Mouse (Mus musculus) forebrain, postnatal 0 days (tissue): ENCODE measurements around the gene Krt33b. TPM values are rescaled to one million over a fixed set of nuclear protein-coding genes. Genes with fewer than 3 reads are reported as not detected.

Experiments
- ATAC-seq: fragments of 200-750 bp; cut with Nextera tagmentation; 2 replicates; pipeline ENCODE4 v1.8.0; 2017; ENCODE audit warnings: mild to moderate bottlenecking, moderate library complexity
- DNase-seq: peaks from one replicate; pipeline ENCODE4 v3.0.0-alpha.2; 2015
- H3K27ac ChIP-seq: fragments of 300-500 bp; sonication (generic); 2 replicates; pipeline ENCODE4 v1.5.1; 2014; ENCODE audit warnings: low read depth, mild to moderate bottlenecking, antibody characterized with exemption, low read length, moderate library complexity, mixed read lengths
- H3K27me3 ChIP-seq: fragments of 300-500 bp; sonication (generic); 2 replicates; pipeline ENCODE4 v1.6.1; 2014; ENCODE audit warnings: mild to moderate bottlenecking, low read length, mixed read lengths; ENCODE audit not compliant: insufficient read depth
- H3K36me3 ChIP-seq: fragments of 300-500 bp; sonication (generic); 2 replicates; pipeline ENCODE4 v1.6.1; 2014; ENCODE audit warnings: mild to moderate bottlenecking, moderate library complexity; ENCODE audit not compliant: insufficient read depth
- H3K4me1 ChIP-seq: fragments of 300-500 bp; sonication (generic); 2 replicates; pipeline ENCODE4 v1.6.1; 2014; ENCODE audit warnings: antibody characterized with exemption; ENCODE audit not compliant: insufficient read depth
- H3K4me2 ChIP-seq: fragments of 300-500 bp; sonication (generic); 2 replicates; pipeline ENCODE4 v1.6.1; 2014; ENCODE audit warnings: low read depth, mild to moderate bottlenecking, moderate library complexity
- H3K4me3 ChIP-seq: fragments of 300-500 bp; sonication (generic); 2 replicates; pipeline ENCODE4 v1.5.1; 2014; ENCODE audit warnings: low read depth, low read length, mixed read lengths
- H3K9ac ChIP-seq: fragments of 300-500 bp; sonication (generic); 2 replicates; pipeline ENCODE4 v1.6.1; 2014; ENCODE audit warnings: mild to moderate bottlenecking
- H3K9me3 ChIP-seq: fragments of 300-500 bp; sonication (generic); 2 replicates; pipeline ENCODE4 v1.6.1; 2016; ENCODE audit warnings: low read length
- CTCF ChIP-seq: sonication (generic); IDR thresholded peaks from 2 replicates; pipeline ENCODE4 v1.5.1; 2016; ENCODE audit warnings: antibody characterized with exemption, control low read depth, low read depth
- WGBS: fragments of 180-500 bp; shearing (Covaris S2); extraction: QIAGEN DNeasy Blood & Tissue Kit; methylation state at CpG from one replicate; pipeline ENCODE4 v1.1.7; 2014; 5-methylcytosine and 5-hydroxymethylcytosine counted together
- polyA plus RNA-seq: library from polyadenylated mRNA; unstranded; fragments of >200 nt; fragmentation: Nextera tagmentation; extraction: Ambion mirVana; gene quantifications from 2 replicates; pipeline ENCODE4 v1.2.1, GENCODE M21; 2015
- total RNA-seq: library from RNA; depleted of rRNA; stranded (reverse); fragments of >200 nt; gene quantifications from 2 replicates; pipeline ENCODE4 v1.2.3, GENCODE M21; 2014

The Krt33b gene
- total and polyA plus RNA-seq, 2 experiments from 2014 or later: not detected

DNA sequence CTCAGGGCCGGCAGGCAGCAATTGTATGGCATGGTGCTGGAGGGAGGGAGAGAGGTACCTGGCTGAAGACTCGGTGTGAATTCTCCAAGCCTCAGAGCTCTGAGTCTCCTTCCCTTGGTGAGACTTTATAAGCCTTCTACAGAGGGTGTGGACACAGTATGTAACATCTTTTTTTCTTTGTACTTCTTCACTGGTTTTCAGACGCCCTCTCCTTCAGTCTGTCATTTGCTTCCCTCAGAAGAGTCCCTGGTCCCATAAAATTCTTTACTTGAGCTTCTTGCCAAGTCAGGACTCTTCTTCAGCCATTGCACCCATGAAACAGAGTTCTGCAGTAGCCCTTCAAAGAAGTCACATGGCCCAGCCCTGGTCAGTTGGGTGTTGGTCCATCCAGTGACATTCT, 20.8 kb upstream of the Krt33b start, which contains the start of gene Krt31:
Gene Krt31, minus strand, starts transcription at position 101 of the 400 bp plus-strand sequence.
- Histone ChIP-seq H3K36me3 (no peaks in the 10 kb centered on the region), H3K9ac (no peak within 1 kb of the TSS), H3K4me3 (no peak within 1 kb of the TSS), H3K27me3 (no peaks in the 10 kb centered on the region), H3K9me3 (no peaks in the 10 kb centered on the region), H3K27ac (no peak within 1 kb of the TSS), H3K4me2 (no peak within 1 kb of the TSS), H3K4me1 (no peaks in the 10 kb centered on the region)
- WGBS: 85% methylated on average over 3 of the region's 3 CpGs
- no peak for ATAC-seq
- no peak for TF ChIP-seq CTCF
- DNase-seq: no peak

DNA sequence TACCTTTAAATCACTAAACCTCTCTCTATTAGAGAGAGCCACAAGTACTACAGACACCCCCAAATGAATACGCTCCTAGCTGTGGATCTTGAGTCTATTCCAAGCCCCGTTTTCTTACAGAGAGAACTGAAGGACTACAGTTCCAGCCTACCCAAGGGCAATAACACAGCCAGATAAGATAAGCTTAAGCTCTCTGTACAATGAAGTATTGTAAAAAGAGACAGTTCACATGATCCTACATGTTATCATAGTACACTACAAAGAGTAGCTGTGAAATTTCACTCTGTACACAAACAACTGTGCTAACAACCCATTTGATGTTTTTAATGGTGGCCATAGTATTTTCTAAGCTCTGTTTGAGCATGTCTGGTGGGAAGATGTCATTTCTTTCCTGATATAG, 17.5 kb upstream of the Krt33b start:
- no peak overlapping the region for H3K27ac ChIP-seq
- TF ChIP-seq CTCF: no peak
- ATAC-seq (no peak), DNase-seq (no peak)
- H3K4me1 ChIP-seq: no peaks in the 10 kb centered on the region
- no peak overlapping the region for H3K9ac ChIP-seq
- no peak overlapping the region for H3K4me2 ChIP-seq
- no peaks in the 10 kb centered on the region for H3K9me3 ChIP-seq
- H3K27me3 ChIP-seq: no peaks in the 10 kb centered on the region
- no peaks in the 10 kb centered on the region for H3K36me3 ChIP-seq
- no peak overlapping the region for H3K4me3 ChIP-seq
- WGBS: 84% methylated on average over 2 of the region's 2 CpGs

DNA sequence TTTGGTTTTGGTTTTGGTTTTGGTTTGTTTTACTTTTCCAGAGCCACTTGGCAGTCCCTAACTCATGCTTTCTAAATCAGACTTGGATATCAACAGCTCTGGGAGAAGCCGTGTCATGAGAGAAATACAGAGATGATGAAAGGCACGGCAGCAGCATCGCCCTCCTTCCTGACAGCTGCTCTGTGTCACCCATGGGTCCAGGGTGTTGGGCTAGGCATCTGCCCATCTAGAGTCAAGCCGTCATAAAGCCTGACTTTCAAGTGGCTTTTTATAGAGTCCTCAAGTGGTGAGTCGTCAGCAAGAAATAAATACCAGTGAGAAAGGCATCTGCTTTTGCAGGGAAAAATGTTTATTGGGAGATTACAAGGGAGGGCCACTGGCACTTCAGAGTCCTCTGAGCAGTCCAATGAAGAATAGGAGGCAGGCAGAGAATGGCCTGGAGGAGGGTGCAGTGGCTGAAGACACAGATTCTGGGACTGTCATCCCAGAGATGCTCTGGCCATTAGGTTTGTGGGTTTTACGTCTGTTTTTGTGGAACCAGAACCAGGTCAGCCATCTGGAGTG, 16.7 kb upstream of the Krt33b start:
- Histone ChIP-seq H3K27me3 (no peaks in the 10 kb centered on the region), H3K4me1 (no peaks in the 10 kb centered on the region), H3K27ac (no peak overlapping the region), H3K4me2 (no peak overlapping the region), H3K36me3 (no peaks in the 10 kb centered on the region), H3K4me3 (no peak overlapping the region), H3K9me3 (no peaks in the 10 kb centered on the region), H3K9ac (no peak overlapping the region)
- DNase-seq (no peak), ATAC-seq (no peak)
- WGBS: 89% methylated on average over 6 of the region's 6 CpGs
- TF ChIP-seq CTCF: no peak

DNA sequence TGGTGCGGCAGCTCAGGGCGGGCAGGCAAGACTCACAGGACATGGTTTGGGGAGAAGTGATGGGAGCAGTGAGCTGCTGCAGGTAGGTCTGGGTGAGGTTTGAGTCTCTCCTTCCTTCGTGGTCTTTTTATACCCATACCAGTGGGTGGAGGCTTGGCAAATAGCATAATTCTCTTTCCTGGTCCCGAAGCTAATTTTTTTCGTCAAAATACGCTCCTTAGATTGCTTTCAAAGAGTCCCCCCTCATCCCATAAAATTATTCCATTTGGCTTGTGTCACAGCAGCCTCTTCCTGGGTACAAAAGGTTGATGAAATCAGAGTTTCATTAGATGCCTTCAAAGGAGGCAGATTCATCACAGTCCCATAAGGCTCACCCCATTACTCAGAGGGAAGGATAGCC, 11.8 kb upstream of the Krt33b start, which contains the start of gene Krt34:
Gene Krt34, minus strand, starts transcription at position 101 of the 400 bp plus-strand sequence.
- Histone ChIP-seq H3K4me2 (no peak within 1 kb of the TSS), H3K27ac (no peak within 1 kb of the TSS), H3K27me3 (no peaks in the 10 kb centered on the region), H3K4me3 (no peak within 1 kb of the TSS), H3K4me1 (no peaks in the 10 kb centered on the region), H3K36me3 (no peaks in the 10 kb centered on the region), H3K9ac (no peak within 1 kb of the TSS), H3K9me3 (no peaks in the 10 kb centered on the region)
- DNase-seq: no peak
- 89% methylated on average over 6 of the region's 6 CpGs for WGBS
- no peak for ATAC-seq
- no peak for TF ChIP-seq CTCF

DNA sequence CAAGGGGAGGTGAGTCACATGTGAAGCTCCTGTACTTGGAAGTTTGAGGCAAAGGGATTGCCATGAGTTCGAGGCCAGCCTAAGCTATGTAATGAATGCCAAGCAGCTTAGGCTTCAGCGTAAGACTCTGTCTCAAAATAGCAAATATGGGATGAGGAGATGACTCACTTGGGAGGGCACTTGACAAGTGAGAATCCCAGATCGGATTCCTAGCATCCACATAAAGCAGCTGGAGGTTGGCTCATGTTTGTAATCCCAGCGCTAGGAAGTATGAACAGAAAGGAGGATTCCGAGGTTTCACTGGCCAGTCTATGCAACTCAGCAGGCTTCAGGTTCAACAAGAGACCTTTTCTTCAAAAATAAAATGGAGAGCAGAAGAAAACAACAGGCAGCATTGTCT, 8.2 kb downstream of the Krt33b start:
- WGBS: 83% methylated on average over 5 of the region's 5 CpGs
- no peak for DNase-seq
- no peak for TF ChIP-seq CTCF

DNA sequence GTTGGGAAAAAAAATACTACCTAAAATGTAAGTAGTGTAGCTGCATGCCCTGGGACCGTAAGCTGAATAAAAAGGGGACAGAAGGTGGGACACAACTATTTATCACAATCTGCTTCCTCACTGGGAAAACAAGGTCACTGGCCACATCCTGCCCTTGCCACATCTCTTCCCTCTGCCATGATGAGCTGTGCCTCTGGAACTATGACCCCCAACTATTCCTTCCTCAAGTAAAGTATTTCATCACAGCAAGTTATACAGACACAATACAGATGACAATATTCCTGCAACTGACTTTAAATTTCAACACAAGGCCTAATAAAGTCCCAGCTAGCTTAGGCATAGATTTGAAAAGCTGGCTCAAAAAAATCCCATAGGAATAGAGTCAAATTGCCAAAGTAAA, 10.2 kb downstream of the Krt33b start:
- Histone ChIP-seq H3K27ac (no peak overlapping the region), H3K36me3 (no peaks in the 10 kb centered on the region), H3K9me3 (no peaks in the 10 kb centered on the region), H3K9ac (no peak overlapping the region), H3K4me1 (no peaks in the 10 kb centered on the region), H3K4me3 (no peak overlapping the region), H3K4me2 (no peak overlapping the region), H3K27me3 (no peaks in the 10 kb centered on the region)
- 93% methylated on average over 1 of the region's 1 CpGs for WGBS
- DNase-seq: no peak
- ATAC-seq: no peak
- no peak for TF ChIP-seq CTCF

More for the DNA sequence above, 8.2 kb downstream of the Krt33b start:
- H3K36me3 ChIP-seq: no peaks in the 10 kb centered on the region
- no peak overlapping the region for H3K27ac ChIP-seq
- no peak overlapping the region for H3K9ac ChIP-seq
- no peak overlapping the region for H3K4me3 ChIP-seq
- no peaks in the 10 kb centered on the region for H3K27me3 ChIP-seq
- no peaks in the 10 kb centered on the region for H3K9me3 ChIP-seq
- no peak overlapping the region for H3K4me2 ChIP-seq
- ATAC-seq: no peak
- no peaks in the 10 kb centered on the region for H3K4me1 ChIP-seq

DNA sequence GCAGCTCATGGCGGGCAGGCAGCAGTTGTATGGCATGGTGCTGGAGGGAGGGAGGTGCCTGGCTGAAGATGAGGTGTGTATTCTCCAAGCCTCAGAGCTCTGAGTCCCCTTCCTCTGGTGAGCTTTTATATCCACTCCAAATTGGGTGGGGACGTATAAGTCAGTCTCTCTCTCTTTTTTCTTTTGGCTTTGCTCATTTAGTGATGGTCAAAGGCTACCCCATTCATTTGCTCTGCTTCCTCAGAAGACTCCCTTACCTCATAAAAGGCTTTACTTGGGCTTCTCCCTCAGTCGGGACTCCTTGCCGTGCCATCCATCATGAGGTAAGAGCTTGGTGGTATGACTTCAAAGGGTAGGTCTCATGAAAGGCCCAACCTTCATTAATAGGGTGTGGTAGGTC, 13.6 kb downstream of the Krt33b start, which contains the start of gene Krt33a:
Gene Krt33a, minus strand, starts transcription at position 101 of the 400 bp plus-strand sequence.
- no peak within 1 kb of the TSS for H3K4me3 ChIP-seq
- 91% methylated on average over 4 of the region's 4 CpGs for WGBS
- H3K27ac ChIP-seq: no peak within 1 kb of the TSS
- no peak within 1 kb of the TSS for H3K9ac ChIP-seq
- DNase-seq (no peak), ATAC-seq (no peak)
- H3K9me3 ChIP-seq: no peaks in the 10 kb centered on the region
- no peak within 1 kb of the TSS for H3K4me2 ChIP-seq
- no peaks in the 10 kb centered on the region for H3K4me1 ChIP-seq
- no peak for TF ChIP-seq CTCF
- no peaks in the 10 kb centered on the region for H3K27me3 ChIP-seq
- H3K36me3 ChIP-seq: no peaks in the 10 kb centered on the region
